Mouse (Mus musculus) bone marrow, adult 2 months (tissue): Measurements from ENCODE around the gene BC030867.
"Not testable (repeated sequence)": the region's sequence is repeated elsewhere in the genome, so short reads cannot be mapped to it uniquely, and the experiment has no call there.

Experiments used
- CTCF ChIP-seq: fragments of 200-500 bp; IDR thresholded peaks from 2 replicates; pipeline ENCODE4 v1.5.1; 2011; ENCODE audit warnings: low read length, control low read depth; ENCODE audit not compliant: control insufficient read depth, insufficient read depth
- POLR2A ChIP-seq: fragments of 200-500 bp; IDR thresholded peaks from 2 replicates; pipeline ENCODE4 v1.6.1; 2011; ENCODE audit warnings: low read depth, mild to moderate bottlenecking, control low read depth, low read length, borderline replicate concordance; ENCODE audit not compliant: control insufficient read depth

- TF ChIP-seq CTCF, POLR2A: not testable (repeated sequence)
Observed at GRCm38 (mm10) chr11:102280267-102280666, 31.6 kb downstream of the BC030867 start.
